Mouse (Mus musculus): ENCODE results near the gene Cyren. TPM values are rescaled to one million over a fixed set of nuclear protein-coding genes. Genes with fewer than 3 reads are reported as not detected.

The Cyren gene
- polyA plus RNA-seq, 1 experiment from 2014 or later, result 9.2 TPM

GRCm38 (mm10) chr6:34875268-34875761 is 2.5 kb downstream of the Cyren start:
- 77% methylated on average over 15 of the region's 15 CpGs for WGBS
- H3K36me3 ChIP-seq, result peaks cover 19% of the 10 kb centered on the region
- H3K4me3 ChIP-seq, result no peak overlapping the region
- H3K9me3 ChIP-seq, result no peaks in the 10 kb centered on the region
- H3K4me2 ChIP-seq, result peak overlapping the region; percentile 77
- peak overlapping the region; percentile 60 for H3K9ac ChIP-seq
- no peaks in the 10 kb centered on the region for H3K27me3 ChIP-seq (replicated peaks)
- peak overlapping the region; percentile 96 for H3K27ac ChIP-seq (replicated peaks)
- no peak for ATAC-seq (ENCODE audit: extremely low read depth, insufficient number of reproducible peaks, low FRiP score, low TSS enrichment)
- peaks cover 55% of the 10 kb centered on the region for H3K4me1 ChIP-seq

- ATAC-seq (ENCODE audit: extremely low read depth, insufficient number of reproducible peaks, low FRiP score, low TSS enrichment), result no peak
- 31% methylated on average over 21 of the region's 21 CpGs for WGBS
- H3K9ac ChIP-seq, result peak overlapping the region; percentile 60
- H3K4me3 ChIP-seq, result no peak overlapping the region
- peak overlapping the region; percentile 96 for H3K27ac ChIP-seq (replicated peaks)
- peak overlapping the region; percentile 77 for H3K4me2 ChIP-seq
- peaks cover 8% of the 10 kb centered on the region for H3K36me3 ChIP-seq
- H3K9me3 ChIP-seq, result no peaks in the 10 kb centered on the region
- peaks cover 65% of the 10 kb centered on the region for H3K4me1 ChIP-seq
- no peaks in the 10 kb centered on the region for H3K27me3 ChIP-seq (replicated peaks)
Measured at GRCm38 (mm10) chr6:34874101-34874921, 3.5 kb downstream of the Cyren start.

GRCm38 (mm10) chr6:34872871-34873270 is 5.0 kb downstream of the Cyren start:
- Histone ChIP-seq H3K4me2 (no peak overlapping the region), H3K9me3 (no peaks in the 10 kb centered on the region)
- 80% methylated on average over 10 of the region's 10 CpGs for WGBS

GRCm38 (mm10) chr6:34871929-34872328 is 5.9 kb downstream of the Cyren start:
- H3K27ac ChIP-seq (replicated peaks), result no peak overlapping the region
- H3K36me3 ChIP-seq, result peaks cover 5% of the 10 kb centered on the region; the same call in 1 of the 2 replicates
- 86% methylated on average over 7 of the region's 7 CpGs for WGBS
- H3K4me2 ChIP-seq, result no peak overlapping the region
- H3K27me3 ChIP-seq (replicated peaks), result no peaks in the 10 kb centered on the region
- no peak overlapping the region for H3K9ac ChIP-seq
- no peaks in the 10 kb centered on the region for H3K9me3 ChIP-seq
- no peak for ATAC-seq (ENCODE audit: extremely low read depth, insufficient number of reproducible peaks, low FRiP score, low TSS enrichment)
- H3K4me3 ChIP-seq, result no peak overlapping the region
- peaks cover 69% of the 10 kb centered on the region for H3K4me1 ChIP-seq

More at GRCm38 (mm10) chr6:34872871-34873270, 5.0 kb downstream of the Cyren start:
- no peaks in the 10 kb centered on the region for H3K27me3 ChIP-seq (replicated peaks)
- no peak for ATAC-seq (ENCODE audit: extremely low read depth, insufficient number of reproducible peaks, low FRiP score, low TSS enrichment)
- peaks cover 5% of the 10 kb centered on the region; the same call in 1 of the 2 replicates for H3K36me3 ChIP-seq
- H3K27ac ChIP-seq (replicated peaks), result no peak overlapping the region
- H3K4me3 ChIP-seq, result no peak overlapping the region
- H3K4me1 ChIP-seq, result peaks cover 69% of the 10 kb centered on the region
- H3K9ac ChIP-seq, result no peak overlapping the region

- H3K4me1 ChIP-seq, result peaks cover 69% of the 10 kb centered on the region
- no peak for ATAC-seq (ENCODE audit: extremely low read depth, insufficient number of reproducible peaks, low FRiP score, low TSS enrichment)
Measured at GRCm38 (mm10) chr6:34870724-34871123, 7.1 kb downstream of the Cyren start.

GRCm38 (mm10) chr6:34870136-34870535 is 7.7 kb downstream of the Cyren start:
- peak overlapping the region; percentile 40 for H3K9ac ChIP-seq
- 75% methylated on average over 5 of the region's 5 CpGs for WGBS

More at GRCm38 (mm10) chr6:34870724-34871123, 7.1 kb downstream of the Cyren start:
- no peak overlapping the region for H3K27ac ChIP-seq (replicated peaks)
- H3K4me2 ChIP-seq, result no peak overlapping the region
- no peaks in the 10 kb centered on the region for H3K27me3 ChIP-seq (replicated peaks)
- H3K4me3 ChIP-seq, result no peak overlapping the region
- H3K36me3 ChIP-seq, result peaks cover 5% of the 10 kb centered on the region; the same call in 1 of the 2 replicates
- H3K9me3 ChIP-seq, result no peaks in the 10 kb centered on the region
- no peak overlapping the region for H3K9ac ChIP-seq
- 69% methylated on average over 5 of the region's 5 CpGs for WGBS

GRCm38 (mm10) chr6:34869225-34869915 is 8.5 kb downstream of the Cyren start:
- H3K9ac ChIP-seq, result peak overlapping the region; percentile 40
- peaks cover 5% of the 10 kb centered on the region; the same call in 1 of the 2 replicates for H3K36me3 ChIP-seq
- ATAC-seq (ENCODE audit: extremely low read depth, insufficient number of reproducible peaks, low FRiP score, low TSS enrichment), result no peak
- no peak overlapping the region; the same call in 1 of the 2 replicates for H3K4me3 ChIP-seq
- H3K4me1 ChIP-seq, result peaks cover 65% of the 10 kb centered on the region
- no peaks in the 10 kb centered on the region for H3K27me3 ChIP-seq (replicated peaks)
- 36% methylated on average over 13 of the region's 13 CpGs for WGBS
- peak overlapping the region; percentile 68 for H3K27ac ChIP-seq (replicated peaks)
- H3K9me3 ChIP-seq, result no peaks in the 10 kb centered on the region
- peak overlapping the region; percentile 43 for H3K4me2 ChIP-seq

More at GRCm38 (mm10) chr6:34870136-34870535, 7.7 kb downstream of the Cyren start:
- Histone ChIP-seq H3K4me2 (peak overlapping the region; percentile 43), H3K4me1 (peaks cover 69% of the 10 kb centered on the region), H3K27me3 (replicated peaks) (no peaks in the 10 kb centered on the region), H3K9me3 (no peaks in the 10 kb centered on the region), H3K36me3 (peaks cover 5% of the 10 kb centered on the region; the same call in 1 of the 2 replicates), H3K4me3 (no peak overlapping the region), H3K27ac (replicated peaks) (peak overlapping the region; percentile 68)
- ATAC-seq (ENCODE audit: extremely low read depth, insufficient number of reproducible peaks, low FRiP score, low TSS enrichment), result no peak

- no peaks in the 10 kb centered on the region for H3K27me3 ChIP-seq (replicated peaks)
- no peaks in the 10 kb centered on the region for H3K9me3 ChIP-seq
- H3K9ac ChIP-seq, result no peak overlapping the region
- WGBS, result 67% methylated on average over 20 of the region's 20 CpGs
- H3K27ac ChIP-seq (replicated peaks), result 0 out of 2 replicates have a peak overlapping the region, but pooled peaks have one; percentile 28
- no peak overlapping the region for H3K4me3 ChIP-seq
- H3K4me1 ChIP-seq, result peaks cover 64% of the 10 kb centered on the region
- ATAC-seq (ENCODE audit: extremely low read depth, insufficient number of reproducible peaks, low FRiP score, low TSS enrichment), result no peak
- H3K4me2 ChIP-seq, result peak overlapping the region; percentile 43; the same call in 1 of the 2 replicates
- H3K36me3 ChIP-seq, result peaks cover 5% of the 10 kb centered on the region; the same call in 1 of the 2 replicates
Measured at GRCm38 (mm10) chr6:34868507-34869217, 9.2 kb downstream of the Cyren start.

- Histone ChIP-seq H3K27me3 (replicated peaks) (no peaks in the 10 kb centered on the region), H3K4me3 (no peak overlapping the region), H3K27ac (replicated peaks) (no peak overlapping the region), H3K9me3 (no peaks in the 10 kb centered on the region), H3K4me2 (no peak overlapping the region), H3K4me1 (peaks cover 70% of the 10 kb centered on the region), H3K36me3 (no peaks in the 10 kb centered on the region), H3K9ac (no peak overlapping the region)
- 65% methylated on average over 10 of the region's 10 CpGs for WGBS
- ATAC-seq (ENCODE audit: extremely low read depth, insufficient number of reproducible peaks, low FRiP score, low TSS enrichment), result no peak
Measured at GRCm38 (mm10) chr6:34867995-34868350, 9.9 kb downstream of the Cyren start.

- Histone ChIP-seq H3K9ac (no peak overlapping the region), H3K4me2 (no peak overlapping the region), H3K4me1 (peaks cover 73% of the 10 kb centered on the region), H3K27me3 (replicated peaks) (no peaks in the 10 kb centered on the region), H3K9me3 (no peaks in the 10 kb centered on the region), H3K27ac (replicated peaks) (no peak overlapping the region), H3K36me3 (no peaks in the 10 kb centered on the region), H3K4me3 (no peak overlapping the region)
- WGBS, result 76% methylated on average over 16 of the region's 16 CpGs
- no peak for ATAC-seq (ENCODE audit: extremely low read depth, insufficient number of reproducible peaks, low FRiP score, low TSS enrichment)
Measured at GRCm38 (mm10) chr6:34867301-34867994, 10.4 kb downstream of the Cyren start.
